Mouse (Mus musculus): ENCODE data around the gene Dph6. TPM values are rescaled to one million over a fixed set of nuclear protein-coding genes. Genes with fewer than 3 reads are reported as not detected.
"Not testable (repeated sequence)": the region's sequence is repeated elsewhere in the genome, so short reads cannot be mapped to it uniquely, and the experiment has no call there.

Dph6 gene
- polyA plus RNA-seq, 1 experiment from 2014 or later: 16.9 TPM

DNA sequence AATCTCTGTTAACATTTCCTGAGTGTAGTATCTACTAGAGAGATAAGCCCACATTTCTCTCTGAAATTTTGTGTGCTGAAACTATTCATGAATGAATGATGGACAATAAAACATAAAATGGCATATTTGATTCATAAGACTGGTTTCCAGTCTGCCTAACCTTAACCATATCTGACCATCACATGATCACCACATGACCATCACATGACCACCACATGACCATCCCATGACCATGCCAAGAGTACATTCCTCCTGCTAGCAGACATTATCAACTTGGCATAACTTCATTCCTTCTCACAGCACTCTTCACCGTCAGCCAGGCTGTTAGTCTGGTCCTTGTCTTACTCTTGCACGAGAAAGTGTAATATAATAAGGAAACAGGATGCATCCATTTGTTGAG lies 10.9 kb downstream of the Dph6 start:
- WGBS: 99% methylated on average over 2 of the region's 2 CpGs
- Histone ChIP-seq H3K27me3 (ENCODE audit: control insufficient read depth, insufficient read depth, low read depth, low read length) (no peaks in the 10 kb centered on the region), H3K9ac (ENCODE audit: low read depth, low read length) (no peak overlapping the region), H3K4me3 (ENCODE audit: low read depth, low read length) (no peak overlapping the region), H3K27ac (ENCODE audit: low read length) (no peak overlapping the region), H3K4me1 (ENCODE audit: control insufficient read depth, insufficient read depth, low read length) (no peaks in the 10 kb centered on the region), H3K36me3 (ENCODE audit: control insufficient read depth, insufficient read depth, low read length) (no peaks in the 10 kb centered on the region), H3K4me2 (ENCODE audit: low read length) (no peak overlapping the region), H3K9me3 (replicated peaks; ENCODE audit: control insufficient read depth, low read length, poor library complexity, severe bottlenecking) (no peaks in the 10 kb centered on the region)
- no peak for ATAC-seq

DNA sequence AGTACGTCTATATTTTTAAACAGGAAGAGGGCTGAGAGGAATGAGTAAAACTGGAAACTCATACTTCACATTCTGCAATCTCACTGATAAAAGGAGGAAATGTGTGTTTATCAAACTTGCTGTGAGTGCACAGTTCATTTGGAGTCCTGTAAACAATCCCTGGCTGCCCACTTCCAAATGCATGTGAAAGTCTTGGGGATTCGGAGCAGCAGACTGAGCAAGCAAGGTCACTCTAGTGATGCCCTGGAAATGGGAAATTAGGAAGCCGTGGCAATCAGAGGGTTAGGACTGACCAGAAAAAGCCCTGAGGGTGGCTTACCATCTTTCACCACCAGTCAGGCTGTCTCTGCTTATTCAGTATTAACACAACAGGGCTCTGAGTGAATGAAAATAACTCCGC lies 30.1 kb downstream of the Dph6 start:
- Histone ChIP-seq H3K27me3 (ENCODE audit: control insufficient read depth, insufficient read depth, low read depth, low read length) (no peaks in the 10 kb centered on the region), H3K4me1 (ENCODE audit: control insufficient read depth, insufficient read depth, low read length) (peaks cover 2% of the 10 kb centered on the region; the same call in 1 of the 2 replicates), H3K9ac (ENCODE audit: low read depth, low read length) (0 out of 2 replicates have a peak overlapping the region, but pooled peaks have one; percentile 14), H3K9me3 (replicated peaks; ENCODE audit: control insufficient read depth, low read length, poor library complexity, severe bottlenecking) (no peaks in the 10 kb centered on the region), H3K36me3 (ENCODE audit: control insufficient read depth, insufficient read depth, low read length) (no peaks in the 10 kb centered on the region), H3K4me2 (ENCODE audit: low read length) (no peak overlapping the region), H3K4me3 (ENCODE audit: low read depth, low read length) (no peak overlapping the region), H3K27ac (ENCODE audit: low read length) (no peak overlapping the region)
- whole genome bisulfite sequencing: 60% methylated on average over 4 of the region's 4 CpGs
- ATAC-seq: no peak; the same call in 1 of the 2 replicates

DNA sequence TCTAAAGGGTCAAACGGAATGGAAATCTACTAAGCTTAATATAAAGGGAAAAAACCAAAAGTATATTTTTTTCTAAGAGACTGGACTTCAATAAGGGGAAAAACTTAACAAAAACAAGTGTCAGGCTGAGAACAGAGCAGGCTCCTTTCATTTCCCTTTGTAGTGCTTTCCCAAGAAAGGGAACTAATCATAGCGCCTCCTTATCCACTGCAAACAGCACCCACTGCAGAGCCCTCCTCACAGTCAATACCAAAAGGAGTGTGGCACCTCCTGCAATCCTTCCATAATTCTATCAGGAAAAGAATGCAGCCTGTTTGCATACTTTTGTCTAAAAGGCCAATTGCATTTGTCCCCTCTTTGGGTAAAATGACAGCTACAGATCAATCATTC lies 32.2 kb downstream of the Dph6 start:
- ATAC-seq: peak; percentile 83
- H3K36me3 ChIP-seq (ENCODE audit: control insufficient read depth, insufficient read depth, low read length): no peaks in the 10 kb centered on the region
- H3K27ac ChIP-seq (ENCODE audit: low read length): no peak overlapping the region
- WGBS: 3% methylated on average over 2 of the region's 2 CpGs
- H3K27me3 ChIP-seq (ENCODE audit: control insufficient read depth, insufficient read depth, low read depth, low read length): no peaks in the 10 kb centered on the region
- H3K4me3 ChIP-seq (ENCODE audit: low read depth, low read length): no peak overlapping the region
- H3K4me1 ChIP-seq (ENCODE audit: control insufficient read depth, insufficient read depth, low read length): peaks cover 2% of the 10 kb centered on the region; the same call in 1 of the 2 replicates
- H3K4me2 ChIP-seq (ENCODE audit: low read length): peak overlapping the region; percentile 28; the same call in 1 of the 2 replicates
- H3K9ac ChIP-seq (ENCODE audit: low read depth, low read length): 0 out of 2 replicates have a peak overlapping the region, but pooled peaks have one; percentile 20
- no peaks in the 10 kb centered on the region for H3K9me3 ChIP-seq (replicated peaks; ENCODE audit: control insufficient read depth, low read length, poor library complexity, severe bottlenecking)

DNA sequence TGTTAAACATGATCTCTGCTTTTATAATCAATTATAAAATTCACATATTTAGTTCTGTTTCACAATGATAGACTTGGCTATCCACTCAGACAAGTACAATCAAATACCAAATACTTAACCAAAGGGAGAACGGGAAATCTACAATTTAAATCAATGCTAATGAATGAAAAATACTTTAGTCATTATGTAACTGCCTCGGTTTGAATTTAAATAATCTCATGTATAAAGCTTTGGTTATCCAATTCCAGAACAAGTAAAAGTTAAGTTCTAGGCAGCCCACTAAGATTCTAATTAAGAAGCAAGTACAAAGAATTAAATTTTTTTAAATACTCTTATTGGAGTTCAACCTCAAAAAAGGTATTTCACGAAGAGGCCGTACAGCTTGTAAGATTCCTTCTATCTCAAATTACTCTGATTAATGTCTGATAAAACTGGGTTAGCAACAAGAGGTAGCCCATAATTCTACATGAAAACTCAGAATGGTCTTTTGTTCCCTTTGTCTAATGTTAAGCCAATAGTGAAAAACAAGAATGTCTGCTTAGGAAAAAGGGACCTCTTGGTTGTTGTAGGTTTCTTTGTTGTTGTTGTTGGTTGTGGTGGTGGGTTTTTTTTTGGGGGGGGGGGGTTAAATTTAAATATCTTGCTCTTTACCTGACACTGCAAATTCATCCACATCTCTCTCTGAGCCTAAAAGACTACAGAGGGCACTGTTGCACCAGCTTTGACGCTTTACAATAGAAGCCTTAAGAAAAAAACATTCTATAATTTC lies 32.8 kb downstream of the Dph6 start:
- Histone ChIP-seq H3K36me3 (ENCODE audit: control insufficient read depth, insufficient read depth, low read length) (no peaks in the 10 kb centered on the region), H3K9ac (ENCODE audit: low read depth, low read length) (no peak overlapping the region), H3K4me1 (ENCODE audit: control insufficient read depth, insufficient read depth, low read length) (peaks cover 2% of the 10 kb centered on the region; the same call in 1 of the 2 replicates), H3K4me2 (ENCODE audit: low read length) (no peak overlapping the region), H3K27ac (ENCODE audit: low read length) (no peak overlapping the region), H3K27me3 (ENCODE audit: control insufficient read depth, insufficient read depth, low read depth, low read length) (no peaks in the 10 kb centered on the region), H3K9me3 (replicated peaks; ENCODE audit: control insufficient read depth, low read length, poor library complexity, severe bottlenecking) (no peaks in the 10 kb centered on the region), H3K4me3 (ENCODE audit: low read depth, low read length) (no peak overlapping the region)
- 25% methylated on average over 5 of the region's 5 CpGs for WGBS
- ATAC-seq: peak; percentile 84

DNA sequence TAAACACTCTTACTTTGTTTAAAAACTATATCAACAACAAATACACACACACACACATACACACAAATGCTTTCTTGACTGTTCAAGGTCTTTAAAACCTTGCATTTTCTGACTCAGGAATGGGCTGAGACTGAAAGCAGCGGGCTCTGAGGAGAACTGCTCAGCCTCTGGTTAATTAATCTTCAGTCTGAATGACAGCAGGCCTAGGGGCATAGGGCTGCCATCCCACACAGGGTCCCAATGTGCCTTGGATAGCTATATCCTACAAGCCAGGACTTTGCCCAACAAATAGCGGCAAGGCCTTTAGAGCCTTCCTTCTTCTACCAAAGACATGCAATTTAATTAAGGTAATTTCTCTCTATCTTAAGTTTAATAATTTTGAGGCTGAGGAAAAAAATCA lies 43.2 kb downstream of the Dph6 start:
- no peak overlapping the region for H3K9ac ChIP-seq (ENCODE audit: low read depth, low read length)
- H3K27me3 ChIP-seq (ENCODE audit: control insufficient read depth, insufficient read depth, low read depth, low read length): no peaks in the 10 kb centered on the region
- no peaks in the 10 kb centered on the region for H3K36me3 ChIP-seq (ENCODE audit: control insufficient read depth, insufficient read depth, low read length)
- 36% methylated on average over 2 of the region's 2 CpGs for WGBS
- no peaks in the 10 kb centered on the region for H3K4me1 ChIP-seq (ENCODE audit: control insufficient read depth, insufficient read depth, low read length)
- peak; percentile 77 for ATAC-seq
- H3K4me2 ChIP-seq (ENCODE audit: low read length): no peak overlapping the region
- no peak overlapping the region for H3K27ac ChIP-seq (ENCODE audit: low read length)
- H3K9me3 ChIP-seq (replicated peaks; ENCODE audit: control insufficient read depth, low read length, poor library complexity, severe bottlenecking): no peaks in the 10 kb centered on the region
- no peak overlapping the region for H3K4me3 ChIP-seq (ENCODE audit: low read depth, low read length)

DNA sequence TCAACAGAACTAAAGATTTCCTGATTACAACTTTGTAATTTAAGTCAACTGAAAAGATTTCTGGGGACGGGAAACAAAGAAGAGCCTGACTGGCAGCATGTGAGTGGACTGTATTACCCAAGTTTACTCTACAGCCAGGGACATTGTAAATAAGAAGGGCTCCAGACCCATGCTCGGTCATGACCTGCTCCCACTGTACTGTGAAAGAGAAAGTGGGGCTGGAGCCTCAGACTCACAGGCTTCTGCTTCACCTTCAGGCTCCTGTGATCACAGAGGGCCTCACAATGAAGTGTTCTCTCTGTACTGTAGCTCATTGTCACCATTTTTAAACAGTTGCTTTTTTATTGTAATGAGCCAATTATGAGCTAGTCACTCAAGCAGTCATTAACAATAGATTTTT lies 44.7 kb downstream of the Dph6 start:
- no peaks in the 10 kb centered on the region for H3K27me3 ChIP-seq (ENCODE audit: control insufficient read depth, insufficient read depth, low read depth, low read length)
- H3K4me2 ChIP-seq (ENCODE audit: low read length): no peak overlapping the region
- no peak overlapping the region for H3K9ac ChIP-seq (ENCODE audit: low read depth, low read length)
- 21% methylated on average over 2 of the region's 2 CpGs for WGBS
- no peaks in the 10 kb centered on the region for H3K9me3 ChIP-seq (replicated peaks; ENCODE audit: control insufficient read depth, low read length, poor library complexity, severe bottlenecking)
- ATAC-seq: no peak; the same call in 1 of the 2 replicates
- H3K4me3 ChIP-seq (ENCODE audit: low read depth, low read length): no peak overlapping the region
- H3K4me1 ChIP-seq (ENCODE audit: control insufficient read depth, insufficient read depth, low read length): no peaks in the 10 kb centered on the region
- no peak overlapping the region for H3K27ac ChIP-seq (ENCODE audit: low read length)
- H3K36me3 ChIP-seq (ENCODE audit: control insufficient read depth, insufficient read depth, low read length): no peaks in the 10 kb centered on the region

DNA sequence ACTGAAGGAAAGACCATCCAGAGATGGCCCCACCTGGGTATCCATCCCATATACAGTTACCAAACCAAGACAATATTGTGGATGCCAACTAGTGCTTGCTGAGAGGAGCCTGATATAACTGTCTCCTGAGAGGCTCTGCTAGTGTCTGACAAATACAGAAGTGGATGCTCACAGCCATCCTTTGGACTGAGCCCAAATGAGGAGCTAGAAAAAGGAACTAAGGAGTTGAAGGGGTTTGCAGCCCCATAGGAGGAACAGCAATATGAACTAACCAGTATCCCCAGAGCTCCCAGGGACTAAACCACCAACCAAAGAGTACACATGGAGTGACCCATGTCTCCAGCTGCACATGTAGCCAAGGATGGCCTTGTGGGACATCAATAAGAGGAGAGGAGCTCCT lies 49.6 kb downstream of the Dph6 start:
- not testable (repeated sequence) for H3K9ac ChIP-seq (ENCODE audit: low read depth, low read length); H3K4me3 ChIP-seq (ENCODE audit: low read depth, low read length); ATAC-seq; H3K27me3 ChIP-seq (ENCODE audit: control insufficient read depth, insufficient read depth, low read depth, low read length); H3K9me3 ChIP-seq (replicated peaks; ENCODE audit: control insufficient read depth, low read length, poor library complexity, severe bottlenecking); H3K4me1 ChIP-seq (ENCODE audit: control insufficient read depth, insufficient read depth, low read length); H3K36me3 ChIP-seq (ENCODE audit: control insufficient read depth, insufficient read depth, low read length); H3K27ac ChIP-seq (ENCODE audit: low read length); H3K4me2 ChIP-seq (ENCODE audit: low read length)

DNA sequence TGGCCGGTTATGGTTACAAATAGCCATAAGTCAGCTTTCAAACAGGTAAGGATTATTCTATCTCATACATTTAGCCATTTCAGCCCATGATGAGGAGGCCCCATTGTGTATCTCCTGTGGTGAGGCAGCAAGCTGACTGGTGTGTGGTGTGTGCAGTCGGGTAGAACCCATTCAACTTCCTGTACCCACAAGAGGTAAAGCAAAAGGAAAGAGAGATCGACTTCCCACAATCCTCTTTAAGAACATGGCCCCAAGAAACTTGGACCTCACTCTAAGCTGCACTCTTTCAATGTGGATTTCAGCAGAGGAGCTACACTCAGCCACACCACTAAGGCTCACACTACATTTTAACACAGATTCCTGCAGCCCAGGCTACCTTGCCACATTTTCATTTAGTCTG lies 53.6 kb downstream of the Dph6 start:
- ATAC-seq: no peak
- Histone ChIP-seq H3K36me3 (ENCODE audit: control insufficient read depth, insufficient read depth, low read length) (no peaks in the 10 kb centered on the region), H3K27me3 (ENCODE audit: control insufficient read depth, insufficient read depth, low read depth, low read length) (no peaks in the 10 kb centered on the region), H3K27ac (ENCODE audit: low read length) (no peak overlapping the region), H3K4me3 (ENCODE audit: low read depth, low read length) (no peak overlapping the region), H3K9ac (ENCODE audit: low read depth, low read length) (no peak overlapping the region), H3K4me1 (ENCODE audit: control insufficient read depth, insufficient read depth, low read length) (no peaks in the 10 kb centered on the region), H3K4me2 (ENCODE audit: low read length) (no peak overlapping the region), H3K9me3 (replicated peaks; ENCODE audit: control insufficient read depth, low read length, poor library complexity, severe bottlenecking) (no peaks in the 10 kb centered on the region)
- WGBS: 88% methylated on average over 3 of the region's 3 CpGs

DNA sequence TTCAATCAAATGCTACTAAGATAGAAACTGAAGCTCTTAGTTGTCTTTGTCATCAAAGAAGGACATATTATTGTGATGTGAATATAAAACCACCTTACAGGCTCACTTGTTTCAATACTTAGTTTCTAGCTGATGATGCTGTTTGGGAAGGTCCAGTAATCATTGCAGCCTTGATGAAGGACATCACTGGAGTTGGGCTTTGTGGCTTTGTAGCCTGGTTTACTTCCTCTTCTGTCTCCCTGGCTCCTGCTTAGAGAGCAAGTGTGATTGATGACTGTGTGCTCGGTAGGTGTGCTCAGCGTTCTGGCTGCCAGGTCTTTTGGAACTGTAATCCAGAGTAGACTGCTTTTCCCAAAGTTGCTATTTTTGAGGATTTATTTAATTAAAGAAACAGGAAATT lies 55.0 kb downstream of the Dph6 start:
- 86% methylated on average over 2 of the region's 2 CpGs for WGBS

More for the DNA sequence above, 55.0 kb downstream of the Dph6 start:
- no peaks in the 10 kb centered on the region for H3K27me3 ChIP-seq (ENCODE audit: control insufficient read depth, insufficient read depth, low read depth, low read length)
- no peak overlapping the region for H3K4me2 ChIP-seq (ENCODE audit: low read length)
- no peaks in the 10 kb centered on the region for H3K9me3 ChIP-seq (replicated peaks; ENCODE audit: control insufficient read depth, low read length, poor library complexity, severe bottlenecking)
- no peak overlapping the region for H3K4me3 ChIP-seq (ENCODE audit: low read depth, low read length)
- no peak overlapping the region for H3K9ac ChIP-seq (ENCODE audit: low read depth, low read length)
- H3K36me3 ChIP-seq (ENCODE audit: control insufficient read depth, insufficient read depth, low read length): no peaks in the 10 kb centered on the region
- no peaks in the 10 kb centered on the region for H3K4me1 ChIP-seq (ENCODE audit: control insufficient read depth, insufficient read depth, low read length)
- no peak overlapping the region for H3K27ac ChIP-seq (ENCODE audit: low read length)
- no peak for ATAC-seq

Data from midbrain, embryonic 16.5 days (tissue).